Mouse (Mus musculus): Measurements from ENCODE around the gene Baat. TPM values are rescaled to one million over a fixed set of nuclear protein-coding genes. Genes with fewer than 3 reads are reported as not detected.
A peak's percentile ranks its signal among the peaks of the same experiment; 100 is the strongest.
"Not testable (repeated sequence)": the region's sequence is repeated elsewhere in the genome, so short reads cannot be mapped to it uniquely, and the experiment has no call there.

The Baat gene
- polyA plus RNA-seq, 1 experiment from 2014 or later = not detected

DNA sequence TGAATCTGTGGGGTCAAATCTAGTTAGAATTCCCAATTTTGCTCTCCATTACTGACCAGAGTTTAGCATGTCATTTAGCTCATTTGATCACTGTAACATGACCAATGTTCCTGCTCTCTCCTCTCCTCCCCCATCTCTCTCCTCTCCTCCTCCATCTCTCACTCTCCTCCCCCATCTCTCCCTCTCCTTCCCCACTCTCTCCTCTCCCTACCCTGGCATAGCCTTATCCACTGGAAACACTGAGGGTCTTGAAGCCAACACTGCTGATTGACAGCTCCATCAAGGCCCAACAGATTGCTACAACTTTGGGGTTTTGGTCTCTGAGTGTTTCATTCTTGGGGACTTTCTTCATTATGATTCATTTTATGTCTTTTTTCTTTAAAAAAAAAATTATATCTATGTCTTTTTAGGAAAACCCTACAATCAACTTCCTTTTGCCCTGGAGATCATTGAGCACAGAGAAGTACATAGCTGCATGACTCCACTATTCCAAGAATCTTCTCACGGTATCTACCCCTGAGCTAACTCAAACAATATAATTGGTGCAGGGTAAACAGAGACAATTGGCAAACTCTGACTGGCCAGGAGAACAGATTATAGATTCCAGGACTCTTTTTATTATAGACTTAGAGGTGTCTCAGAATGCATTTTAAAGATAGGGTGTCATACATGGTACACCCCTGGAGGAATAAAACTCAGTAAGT lies 54.4 kb downstream of the Baat start:
- 39% methylated on average over 1 of the region's 1 CpGs for WGBS
- DNase-seq (ENCODE audit: low spot score) (no peak), ATAC-seq (no peak)
- Histone ChIP-seq H3K4me3 (ENCODE audit: low read depth, low read length) (no peak overlapping the region), H3K27me3 (replicated peaks; ENCODE audit: insufficient read depth, low read length) (no peaks in the 10 kb centered on the region), H3K9ac (replicated peaks; ENCODE audit: low read depth) (no peak overlapping the region), H3K4me1 (ENCODE audit: insufficient read depth, low read depth, low read length) (no peaks in the 10 kb centered on the region), H3K9me3 (ENCODE audit: low read length) (no peaks in the 10 kb centered on the region), H3K27ac (ENCODE audit: low read length) (no peak overlapping the region), H3K4me2 (replicated peaks; ENCODE audit: low read depth, low read length) (no peak overlapping the region), H3K36me3 (ENCODE audit: insufficient read depth, low read length) (no peaks in the 10 kb centered on the region)
- no peak for TF ChIP-seq EP300 (IDR thresholded peaks at IDR 0.05)

DNA sequence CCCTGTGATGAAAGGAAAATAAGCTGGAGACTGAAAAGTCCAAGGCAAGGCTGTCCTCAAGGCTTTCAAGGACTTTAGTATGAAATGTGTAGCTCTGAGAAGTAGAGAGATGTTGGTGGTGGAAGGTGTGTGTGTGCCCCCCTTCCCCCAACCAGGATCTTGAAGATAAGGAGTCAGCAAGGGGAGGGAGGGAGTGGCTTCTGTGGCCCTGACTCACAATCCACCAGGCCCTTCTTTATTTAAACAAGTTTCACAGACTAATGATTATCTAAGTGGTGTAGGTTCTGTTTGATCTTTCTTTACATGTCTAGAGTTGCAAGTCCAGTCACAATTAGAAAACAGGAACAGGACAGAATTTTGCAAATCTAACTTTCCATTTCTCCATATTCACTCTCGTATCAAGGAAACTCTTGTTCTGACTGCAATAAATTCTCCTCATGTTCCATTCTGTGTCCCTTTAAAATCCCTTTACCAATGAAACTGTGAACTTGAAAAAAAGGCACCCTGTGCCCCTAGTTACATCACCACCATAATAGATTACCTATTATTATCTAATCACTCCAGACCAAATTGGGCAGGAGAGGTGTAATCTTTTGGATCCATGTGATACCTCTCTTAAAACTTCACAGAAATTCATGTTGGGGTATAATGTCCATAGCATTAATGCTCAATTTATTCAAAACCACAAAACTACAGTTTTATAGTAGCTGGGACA lies 55.1 kb downstream of the Baat start:
- H3K36me3 ChIP-seq (ENCODE audit: insufficient read depth, low read length); H3K4me2 ChIP-seq (replicated peaks; ENCODE audit: low read depth, low read length); DNase-seq (ENCODE audit: low spot score); H3K27ac ChIP-seq (ENCODE audit: low read length); H3K27me3 ChIP-seq (replicated peaks; ENCODE audit: insufficient read depth, low read length); H3K4me3 ChIP-seq (ENCODE audit: low read depth, low read length); H3K9ac ChIP-seq (replicated peaks; ENCODE audit: low read depth); H3K9me3 ChIP-seq (ENCODE audit: low read length); H3K4me1 ChIP-seq (ENCODE audit: insufficient read depth, low read depth, low read length): not testable (repeated sequence)
- WGBS = no CpG with 5 or more reads among the region's 1 CpGs
- ATAC-seq = 0 out of 2 replicates have a peak, but pooled peaks have one; percentile 30

Other genes with a start within 250 kb of the Baat start
- not detected in 2 replicates for gene Acnat2, start 98.4 kb downstream of the Baat start, polyA plus RNA-seq (2015; fragmentation: Nextera tagmentation; extraction: Ambion mirVana)
- gene Acnat1, start 32.6 kb downstream of the Baat start, polyA plus RNA-seq (2015; fragmentation: Nextera tagmentation; extraction: Ambion mirVana) = 0.29 TPM in 1 of 2 replicates, not detected in the other
- 30.6 and 31.8 TPM in 2 replicates for gene Mrpl50, start 14.5 kb upstream of the Baat start, polyA plus RNA-seq (2015; fragmentation: Nextera tagmentation; extraction: Ambion mirVana)
- 4.7 and 4.8 TPM in 2 replicates for gene Zfp189, start 14.6 kb upstream of the Baat start, polyA plus RNA-seq (2015; fragmentation: Nextera tagmentation; extraction: Ambion mirVana)
- gene Aldob, start 43.0 kb upstream of the Baat start, polyA plus RNA-seq (2015; fragmentation: Nextera tagmentation; extraction: Ambion mirVana) = 0.30 and 0.35 TPM in 2 replicates
- gene Tmem246, start 91.3 kb upstream of the Baat start, polyA plus RNA-seq (2015; fragmentation: Nextera tagmentation; extraction: Ambion mirVana) = 30.7 and 32.9 TPM in 2 replicates
- 32.6 and 35.3 TPM in 2 replicates for gene Rnf20, start 125.4 kb upstream of the Baat start, polyA plus RNA-seq (2015; fragmentation: Nextera tagmentation; extraction: Ambion mirVana)
- 0.11 and 0.20 TPM in 2 replicates for gene Ppp3r2, start 175.5 kb upstream of the Baat start, polyA plus RNA-seq (2015; fragmentation: Nextera tagmentation; extraction: Ambion mirVana)